Mouse (Mus musculus) G1E (cell line): Measurements from ENCODE around the gene Map4. TPM values are rescaled to one million over a fixed set of nuclear protein-coding genes. Genes with fewer than 3 reads are reported as not detected.
A peak's percentile ranks its signal among the peaks of the same experiment; 100 is the strongest.

ENCODE experiments used
- ATAC-seq: 2 replicates; pipeline ENCODE4 v1.8.0; 2016; ENCODE audit warnings: mild to moderate bottlenecking; ENCODE audit not compliant: insufficient number of reproducible peaks, poor library complexity, low FRiP score, severe bottlenecking; ENCODE audit errors: extremely low read depth
- DNase-seq: peaks from one replicate; pipeline ENCODE4 v3.0.0; 2012; ENCODE audit warnings: low spot score
- H3K27me3 ChIP-seq: 2 replicates; pipeline ENCODE4 v1.6.1; 2012; ENCODE audit warnings: mild to moderate bottlenecking, low read length, inconsistent platforms; ENCODE audit not compliant: insufficient read depth
- H3K36me3 ChIP-seq: replicated peaks from 2 replicates; pipeline ENCODE3; 2012; ENCODE audit warnings: mild to moderate bottlenecking, inconsistent platforms
- H3K4me1 ChIP-seq: 2 replicates; pipeline ENCODE4 v1.6.1; 2012; ENCODE audit warnings: low read depth, low read length, inconsistent platforms, mixed read lengths; ENCODE audit not compliant: insufficient read depth
- H3K4me3 ChIP-seq: 2 replicates; pipeline ENCODE4 v1.5.1; 2012; ENCODE audit warnings: low read depth, mild to moderate bottlenecking, inconsistent platforms, low read length, moderate library complexity, mixed read lengths
- H3K9me3 ChIP-seq: replicated peaks from 2 replicates; pipeline ENCODE4 v1.6.1; 2012; ENCODE audit warnings: inconsistent platforms
- CTCF ChIP-seq: IDR thresholded peaks from 2 replicates; pipeline ENCODE4 v1.5.1; 2012; ENCODE audit warnings: low read depth, low read length, inconsistent platforms, mixed read lengths
- GATA1 ChIP-seq: IDR thresholded peaks from 2 replicates; pipeline ENCODE4 v1.6.1; 2012; ENCODE audit warnings: borderline replicate concordance, low read length, inconsistent platforms, mixed read lengths
- GATA2 ChIP-seq: IDR thresholded peaks from 2 replicates; pipeline ENCODE4 v1.6.1; 2012; ENCODE audit warnings: low read depth, low read length, inconsistent platforms, borderline replicate concordance
- POLR2AphosphoS5 ChIP-seq: IDR thresholded peaks from 2 replicates; pipeline ENCODE4 v1.6.1; 2012; ENCODE audit warnings: low read depth, low read length, inconsistent platforms; ENCODE audit not compliant: insufficient replicate concordance
- TAL1 ChIP-seq: conservative IDR thresholded peaks from 2 replicates; pipeline ENCODE4 v1.6.1; 2012; ENCODE audit warnings: low read depth, low read length, inconsistent platforms, mixed read lengths
- polyA plus RNA-seq: library from polyadenylated mRNA; stranded (reverse); fragments of >175 nt; gene quantifications from 2 replicates; pipeline ENCODE4 v1.2.3, GENCODE M21; 2012
- total RNA-seq, 2 experiments: library from RNA; stranded (forward) in 1 of 2; stranded (reverse) in 1 of 2; fragments of 200-1000 nt in 1 of 2; fragments of >200 nt in 1 of 2; fragmentation: Nextera tagmentation in 1 of 2; gene quantifications; 2 replicates each; pipeline ENCODE4 v1.2.3; 2014 to 2017

Gene Map4
- total and polyA plus RNA-seq, 3 experiments, result 27.2 to 69.3 (median 47.5) TPM

GRCm38 (mm10) chr9:110097791-110098190 is 166.5 kb downstream of the Map4 start:
- peaks cover 76% of the 10 kb centered on the region for H3K36me3 ChIP-seq
- TF ChIP-seq TAL1, result no peak
- no peak for ATAC-seq
- H3K4me1 ChIP-seq, result peaks cover 18% of the 10 kb centered on the region
- DNase-seq, result no peak
- no peak overlapping the region for H3K4me3 ChIP-seq
- H3K27me3 ChIP-seq, result no peaks in the 10 kb centered on the region
- no peaks in the 10 kb centered on the region for H3K9me3 ChIP-seq

GRCm38 (mm10) chr9:110100627-110101600 is 169.7 kb downstream of the Map4 start:
- Histone ChIP-seq H3K36me3 (peaks cover 78% of the 10 kb centered on the region), H3K4me3 (peak overlapping the region; percentile 85), H3K4me1 (peaks cover 18% of the 10 kb centered on the region), H3K27me3 (no peaks in the 10 kb centered on the region), H3K9me3 (no peaks in the 10 kb centered on the region)
- no peak for TF ChIP-seq POLR2AphosphoS5
- TF ChIP-seq CTCF, result peak; percentile 93
- TF ChIP-seq GATA2, result no peak
- no peak for TF ChIP-seq TAL1
- TF ChIP-seq GATA1, result no peak
- DNase-seq (peak; percentile 97), ATAC-seq (peak; percentile 97)

DNA sequence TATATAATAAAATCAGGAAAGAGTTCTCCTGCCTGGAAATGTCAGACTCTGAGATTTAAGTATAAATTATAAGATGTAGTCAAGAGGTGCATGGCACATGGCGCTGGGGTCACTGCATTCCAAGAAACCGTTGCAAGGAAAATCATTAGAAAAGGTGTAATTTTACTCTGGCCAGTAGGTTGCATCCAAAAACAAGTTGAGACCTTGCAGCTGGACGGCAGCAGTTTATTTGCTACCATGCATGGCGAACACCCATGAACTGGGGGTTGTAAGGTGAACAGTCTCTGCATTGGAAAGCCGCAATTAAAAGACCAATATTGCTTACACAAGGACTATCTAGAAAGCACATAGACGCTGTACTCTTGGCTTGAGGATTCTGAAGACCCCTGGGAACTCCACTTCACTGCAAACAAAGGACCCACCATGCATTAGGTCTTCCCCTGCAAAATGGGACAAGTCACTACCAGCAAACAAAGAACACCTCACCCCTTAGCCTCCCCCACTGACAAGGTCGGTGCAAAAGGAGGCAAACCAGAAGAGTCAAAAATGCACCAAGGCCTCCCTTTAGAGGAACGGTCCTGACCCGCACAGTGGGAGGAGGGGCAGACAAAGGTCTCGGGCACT is 185.2 kb downstream of the Map4 start:
- Histone ChIP-seq H3K27me3 (no peaks in the 10 kb centered on the region), H3K9me3 (no peaks in the 10 kb centered on the region), H3K4me1 (peaks cover 27% of the 10 kb centered on the region), H3K36me3 (peaks cover 57% of the 10 kb centered on the region), H3K4me3 (peak overlapping the region; percentile 89)
- DNase-seq (no peak), ATAC-seq (no peak)
- TF ChIP-seq GATA2 (no peak), TAL1 (no peak), GATA1 (no peak)

DNA sequence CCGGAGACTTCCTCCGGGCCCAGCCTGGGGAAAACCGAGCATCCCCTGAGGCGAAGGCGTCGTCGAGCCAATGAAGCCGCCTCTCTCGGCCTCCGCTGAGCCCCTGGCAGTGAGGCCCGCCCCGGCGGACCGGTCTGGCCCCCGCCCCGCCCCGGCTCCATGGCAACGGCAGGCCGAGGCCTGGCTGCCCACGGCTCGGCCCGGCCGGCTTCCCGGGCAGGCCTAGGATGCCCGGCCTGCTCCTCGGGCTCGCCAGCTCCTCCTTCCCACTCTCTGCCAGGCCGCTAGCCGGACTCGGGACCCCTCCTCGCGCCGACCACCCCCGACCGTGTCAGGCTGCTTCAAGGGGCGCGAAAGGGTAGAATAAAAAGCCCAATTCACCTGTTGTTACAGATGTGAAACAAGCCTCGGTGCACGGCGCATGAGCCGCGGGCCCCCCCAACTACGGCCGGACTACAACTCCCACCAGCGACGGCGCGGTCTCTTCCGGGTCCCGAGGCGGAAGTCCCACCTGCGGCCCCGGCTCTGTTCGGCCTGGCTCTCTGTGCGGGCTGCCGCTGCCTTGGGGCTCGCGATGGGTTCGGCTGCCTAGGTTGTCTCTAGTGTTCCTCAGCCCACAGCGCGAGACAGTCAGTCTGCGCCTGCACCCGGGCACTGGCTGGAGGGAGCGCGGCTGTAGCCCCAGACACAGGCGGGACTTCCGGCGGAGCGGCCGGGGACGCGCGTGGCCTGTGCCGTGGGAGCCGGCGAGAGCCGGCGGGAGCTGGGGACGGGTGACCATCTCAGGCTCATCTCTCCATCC is 185.9 kb downstream of the Map4 start, which contains the start of gene Smarcc1:
Gene Smarcc1 (plus strand): TSS at position 732 of the 802 bp plus-strand sequence.
- TF ChIP-seq CTCF, result no peak
- TF ChIP-seq TAL1, result no peak
- no peak for TF ChIP-seq GATA1
- no peak for TF ChIP-seq GATA2
- TF ChIP-seq POLR2AphosphoS5, result no peak
- Histone ChIP-seq H3K36me3 (peaks cover 52% of the 10 kb centered on the region), H3K4me1 (peaks cover 27% of the 10 kb centered on the region), H3K27me3 (no peaks in the 10 kb centered on the region), H3K9me3 (no peaks in the 10 kb centered on the region), H3K4me3 (peak within 1 kb of the TSS; percentile 89)
- peak; percentile 69 for ATAC-seq
- DNase-seq, result peak; percentile 75

DNA sequence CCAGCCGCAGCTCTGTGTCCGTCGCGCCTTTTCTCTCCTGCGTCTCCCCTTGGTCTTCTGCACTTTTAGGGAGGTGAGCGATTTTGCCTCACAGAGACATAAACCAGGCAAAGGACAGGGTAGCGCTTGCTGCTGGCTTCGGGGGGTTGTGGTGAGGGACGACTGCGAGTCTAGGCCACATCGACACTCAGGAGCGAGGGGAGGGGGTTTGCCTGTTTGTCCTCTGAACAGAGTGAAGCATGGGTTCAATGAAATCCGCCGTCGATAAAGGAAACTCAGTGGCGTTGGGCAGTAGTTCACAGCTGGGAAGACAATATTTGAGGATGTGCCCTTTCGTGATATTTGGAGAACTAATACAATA is 186.5 kb downstream of the Map4 start, which contains the start of gene Dhx30:
Gene Dhx30 (minus strand): TSS at position 52 of the 361 bp plus-strand sequence.
- Histone ChIP-seq H3K4me3 (peak within 1 kb of the TSS; percentile 89), H3K36me3 (peaks cover 46% of the 10 kb centered on the region), H3K4me1 (peaks cover 27% of the 10 kb centered on the region), H3K27me3 (no peaks in the 10 kb centered on the region), H3K9me3 (no peaks in the 10 kb centered on the region)
- ATAC-seq, result no peak
- TF ChIP-seq POLR2AphosphoS5 (no peak), GATA2 (no peak), TAL1 (no peak), GATA1 (no peak), CTCF (no peak)
- DNase-seq, result no peak

- no peak for DNase-seq
Measured at GRCm38 (mm10) chr9:110118249-110118648, 187.0 kb downstream of the Map4 start.

More at GRCm38 (mm10) chr9:110118249-110118648, 187.0 kb downstream of the Map4 start:
- peak overlapping the region; percentile 89 for H3K4me3 ChIP-seq
- H3K36me3 ChIP-seq, result peaks cover 41% of the 10 kb centered on the region
- ATAC-seq, result no peak
- peaks cover 31% of the 10 kb centered on the region for H3K4me1 ChIP-seq
- TF ChIP-seq TAL1, result no peak
- TF ChIP-seq GATA2, result no peak
- TF ChIP-seq CTCF, result no peak
- TF ChIP-seq GATA1, result no peak
- TF ChIP-seq POLR2AphosphoS5, result no peak
- H3K27me3 ChIP-seq, result no peaks in the 10 kb centered on the region
- no peaks in the 10 kb centered on the region for H3K9me3 ChIP-seq
